Mouse (Mus musculus) layer of hippocampus, adult 9-10 months (tissue): ENCODE results near the gene Hoxc4.

Experiments
- DNase-seq: peaks from one replicate; pipeline ENCODE4 v3.0.0; 2022; ENCODE audit warnings: low spot score

Hoxc4 gene

GRCm38 (mm10) chr15:102990461-102991397, 28.0 kb upstream of the Hoxc4 start, which contains the start of gene Hoxc8:
Gene Hoxc8, plus strand, starts transcription at chr15:102990607.
- DNase-seq, result no peak

GRCm38 (mm10) chr15:102991782-102992181, 27.0 kb upstream of the Hoxc4 start:
- DNase-seq, result no peak

- DNase-seq, result no peak
These were observed 26.5 kb upstream of the Hoxc4 start for GRCm38 (mm10) chr15:102992206-102992605.

GRCm38 (mm10) chr15:102992863-102993262, 25.9 kb upstream of the Hoxc4 start:
- DNase-seq, result no peak

DNA sequence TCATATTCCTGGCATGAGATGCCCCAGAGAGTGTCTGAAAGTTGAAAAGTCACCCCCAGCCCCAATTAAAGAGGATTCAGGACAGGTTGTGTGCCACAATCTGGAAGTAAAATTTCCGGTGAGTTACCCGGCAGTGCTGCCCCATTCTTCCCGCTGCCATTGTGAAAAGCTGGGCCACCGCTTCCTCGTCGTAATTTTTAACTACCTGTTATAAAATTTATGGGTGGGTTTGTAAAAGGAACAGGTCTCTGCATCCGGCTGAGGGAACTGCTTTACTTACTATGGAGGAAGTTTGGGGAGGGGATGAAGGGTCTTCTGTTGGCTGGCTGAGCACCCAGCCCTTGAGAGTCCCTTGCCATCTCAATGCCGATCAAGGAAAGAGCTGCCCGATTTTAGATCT, 22.2 kb upstream of the Hoxc4 start:
- DNase-seq, result no peak

DNA sequence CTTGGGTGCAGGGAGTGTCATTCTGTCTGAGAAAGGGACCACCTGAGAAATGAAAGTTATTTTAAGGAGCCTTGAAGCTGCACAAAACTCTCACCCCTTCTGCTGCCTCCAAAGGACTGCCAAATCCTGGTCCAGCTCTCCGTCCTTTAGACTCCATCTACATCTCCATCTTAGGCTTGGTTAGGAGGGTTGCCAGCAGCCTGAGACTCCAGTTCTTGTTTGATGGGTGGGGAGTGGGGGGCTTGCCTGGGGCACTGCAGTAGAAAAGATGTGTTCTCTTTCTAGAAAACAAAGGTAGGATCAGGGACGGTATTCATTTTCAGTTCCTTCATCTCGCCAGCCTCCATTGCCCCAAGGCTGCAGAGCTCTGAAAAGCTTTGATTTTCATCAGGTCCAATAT, 21.3 kb upstream of the Hoxc4 start:
- no peak for DNase-seq

GRCm38 (mm10) chr15:102997939-102998355, 20.8 kb upstream of the Hoxc4 start, which contains the start of gene Hoxc6:
Gene Hoxc6, plus strand, starts transcription at chr15:102998257.
- DNase-seq, result no peak

- DNase-seq, result no peak
These were observed 20.0 kb upstream of the Hoxc4 start for GRCm38 (mm10) chr15:102998608-102999182.

DNA sequence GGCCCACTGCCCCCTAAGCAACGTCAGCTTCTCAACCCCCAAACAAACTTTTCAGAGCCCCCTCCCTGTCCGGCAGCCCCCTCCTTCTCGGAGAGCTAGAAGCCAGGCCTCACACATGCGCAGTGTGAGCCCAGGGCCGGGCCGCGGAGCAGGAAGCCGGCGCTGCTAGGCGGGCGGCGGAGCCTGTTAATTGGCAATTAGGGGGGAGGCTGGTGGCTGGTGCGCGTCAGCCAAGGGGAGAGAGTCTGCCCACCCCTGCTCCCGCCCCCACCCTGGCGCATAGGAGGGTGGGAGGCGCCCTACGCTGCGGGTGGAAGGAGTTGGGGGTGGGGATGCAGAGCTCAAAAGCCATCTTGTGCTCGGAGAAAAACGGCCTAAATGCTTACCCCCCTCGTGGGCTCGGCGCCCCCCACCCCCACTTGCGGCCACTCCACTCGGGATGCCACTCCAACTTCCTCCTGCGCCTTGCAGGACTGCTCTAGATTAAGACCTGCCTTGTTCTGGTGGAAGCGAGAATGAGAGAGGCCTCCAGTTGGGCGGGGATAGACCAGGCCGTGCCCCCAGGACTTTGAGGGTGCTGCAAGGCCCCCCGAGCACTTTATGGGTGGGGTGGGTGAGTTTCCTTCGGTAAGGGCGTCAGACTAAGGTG, 19.4 kb upstream of the Hoxc4 start:
- DNase-seq, result no peak

DNA sequence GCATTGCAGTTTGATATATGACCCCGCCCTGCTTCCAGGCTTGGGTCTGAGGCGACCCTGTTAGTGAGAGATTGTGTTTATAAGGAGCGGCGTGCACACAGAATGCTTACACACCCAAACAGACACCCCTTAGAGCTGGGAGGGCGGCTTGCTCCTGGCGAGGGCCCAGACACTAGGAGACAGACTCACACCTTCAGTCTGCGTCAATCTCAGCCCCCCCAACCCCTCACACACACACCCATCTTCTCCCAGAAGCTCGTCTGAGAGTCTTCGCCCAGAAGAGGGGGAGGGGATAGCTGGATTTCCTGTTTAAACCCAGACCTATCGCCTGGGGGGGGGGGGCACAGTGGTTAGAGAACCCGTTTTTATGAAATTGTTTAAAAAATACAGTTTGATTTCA, 18.8 kb upstream of the Hoxc4 start:
- DNase-seq, result no peak

DNA sequence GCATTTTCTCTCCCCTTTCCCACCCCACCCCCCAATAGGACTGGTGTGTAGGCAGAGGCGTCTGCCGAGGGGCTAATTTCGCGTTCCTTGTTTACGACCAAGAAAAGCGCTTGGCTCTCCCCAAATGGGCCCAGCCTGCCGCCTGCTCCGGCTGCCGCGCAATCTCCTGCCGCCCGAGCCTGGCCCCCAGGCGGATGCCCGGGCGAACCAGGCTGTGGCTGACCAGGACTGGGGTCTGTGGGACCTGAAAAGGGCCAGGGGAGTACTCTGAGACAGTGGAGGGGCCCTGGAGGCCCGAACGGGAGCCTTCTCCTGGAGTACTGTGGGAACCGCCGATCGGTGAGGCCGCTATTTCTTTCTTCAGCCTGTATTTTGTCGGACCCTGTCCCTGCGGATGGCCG, 18.2 kb upstream of the Hoxc4 start:
- DNase-seq, result no peak

GRCm38 (mm10) chr15:103001370-103001769, 17.4 kb upstream of the Hoxc4 start:
- DNase-seq, result no peak

GRCm38 (mm10) chr15:103002156-103002555, 16.6 kb upstream of the Hoxc4 start:
- DNase-seq, result no peak

- DNase-seq, result no peak
These were observed 15.8 kb upstream of the Hoxc4 start for GRCm38 (mm10) chr15:103002821-103003448.

GRCm38 (mm10) chr15:103005308-103005707, 13.4 kb upstream of the Hoxc4 start:
- DNase-seq, result no peak

DNA sequence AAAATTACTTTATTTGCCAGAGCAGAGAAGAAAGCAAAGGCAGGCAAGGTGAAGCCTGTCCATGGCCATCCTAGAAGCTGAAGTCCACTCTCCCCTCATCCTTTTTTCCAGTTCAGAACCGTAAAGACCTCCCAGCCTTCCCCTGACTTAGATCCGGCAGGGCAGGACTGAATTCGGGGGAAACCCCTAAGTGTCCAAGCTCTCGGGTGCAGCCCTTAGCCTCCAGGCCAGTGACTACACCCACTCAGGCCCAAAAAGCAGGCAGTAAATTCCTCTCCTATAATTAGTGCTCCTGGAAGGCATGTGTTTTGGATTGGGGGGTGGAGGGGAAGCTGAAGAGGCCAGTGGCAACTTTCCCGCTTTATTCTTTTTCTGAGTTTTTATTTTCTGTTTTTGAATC, 12.9 kb upstream of the Hoxc4 start:
- DNase-seq, result no peak

- no peak for DNase-seq
These were observed 12.4 kb upstream of the Hoxc4 start for GRCm38 (mm10) chr15:103006326-103006725.

GRCm38 (mm10) chr15:103009265-103010111, 9.2 kb upstream of the Hoxc4 start:
- no peak for DNase-seq

- DNase-seq, result no peak
These were observed 8.5 kb upstream of the Hoxc4 start for GRCm38 (mm10) chr15:103010112-103010846.

- DNase-seq, result no peak
These were observed 7.7 kb upstream of the Hoxc4 start for GRCm38 (mm10) chr15:103010847-103011555.
